ENCODE assay signal across 9 mouse cellular contexts in genomic region chr9:41586966-41587570, GRCm38 (mm10).
DNase-seq lines count a peak whose midpoint lies in the region; ATAC-seq and TF ChIP-seq lines count a peak whose summit lies in the region.
"Had no signal": no experiment of that assay in that cellular context is flagged by ENCODE, and none has a peak within 500 bp of the region (broad histone marks: within the 10 kb centered on the region; RNA-seq: fewer than 3 reads in every experiment).

No protein-coding gene starts in this region.

- peak overlapping the region; percentile 3; the same call in 1 of the 2 replicates for H3K4me2 ChIP-seq in intestine, embryonic 14.5 days (ENCODE audit: low read length)
- no peak overlapping the region for H3K4me2 ChIP-seq in intestine, postnatal 0 days (replicated peaks; ENCODE audit: low read depth)
- peak overlapping the region; percentile 45 for H3K4me2 ChIP-seq in embryonic facial prominence, embryonic 15.5 days (replicated peaks)
- H3K4me2 ChIP-seq in kidney, embryonic 16.5 days (replicated peaks; ENCODE audit: low read depth, low read length) = peak overlapping the region; percentile 36; the same call in 1 of the 2 replicates
- H3K4me2 ChIP-seq in neural tube, embryonic 13.5 days = peak overlapping the region; percentile 83

- H3K4me1 ChIP-seq in intestine, embryonic 14.5 days (replicated peaks; ENCODE audit: control insufficient read depth, insufficient read depth, low read length) = peaks cover 17% of the 10 kb centered on the region; the same call in 1 of the 2 replicates
- no peaks in the 10 kb centered on the region for H3K4me1 ChIP-seq in intestine, postnatal 0 days (replicated peaks; ENCODE audit: control insufficient read depth, insufficient read depth, low read length)
- H3K4me1 ChIP-seq in embryonic facial prominence, embryonic 15.5 days = peaks cover 47% of the 10 kb centered on the region
- H3K4me1 ChIP-seq in kidney, embryonic 16.5 days (ENCODE audit: insufficient read depth, low read length) = peaks cover 14% of the 10 kb centered on the region; the same call in 1 of the 2 replicates
- peaks cover 59% of the 10 kb centered on the region for H3K4me1 ChIP-seq in neural tube, embryonic 13.5 days (replicated peaks)

- H3K36me3 ChIP-seq in intestine, embryonic 14.5 days (ENCODE audit: control insufficient read depth, insufficient read depth, low read length) = peaks cover 48% of the 10 kb centered on the region
- no peaks in the 10 kb centered on the region for H3K36me3 ChIP-seq in intestine, postnatal 0 days (ENCODE audit: control insufficient read depth, insufficient read depth)
- peaks cover 30% of the 10 kb centered on the region for H3K36me3 ChIP-seq in embryonic facial prominence, embryonic 15.5 days
- peaks cover 13% of the 10 kb centered on the region; the same call in 1 of the 2 replicates for H3K36me3 ChIP-seq in kidney, embryonic 16.5 days (ENCODE audit: insufficient read depth, low read length)
- peaks cover 56% of the 10 kb centered on the region for H3K36me3 ChIP-seq in neural tube, embryonic 13.5 days

- no peak overlapping the region for H3K9ac ChIP-seq in intestine, embryonic 14.5 days (ENCODE audit: low read length)
- H3K9ac ChIP-seq in intestine, postnatal 0 days (ENCODE audit: low read depth, low read length) = no peak overlapping the region
- H3K9ac ChIP-seq in embryonic facial prominence, embryonic 15.5 days = no peak overlapping the region
- H3K9ac ChIP-seq in kidney, embryonic 16.5 days (replicated peaks; ENCODE audit: low read length) = no peak overlapping the region
- H3K9ac ChIP-seq in neural tube, embryonic 13.5 days = peak overlapping the region; percentile 96

- no peaks in the 10 kb centered on the region for H3K9me3 ChIP-seq in intestine, embryonic 14.5 days (ENCODE audit: control insufficient read depth, low read length)
- H3K9me3 ChIP-seq in intestine, postnatal 0 days (ENCODE audit: control insufficient read depth) = no peaks in the 10 kb centered on the region
- H3K9me3 ChIP-seq in embryonic facial prominence, embryonic 15.5 days (replicated peaks) = no peaks in the 10 kb centered on the region
- no peaks in the 10 kb centered on the region for H3K9me3 ChIP-seq in kidney, embryonic 16.5 days (ENCODE audit: low read length)
- no peaks in the 10 kb centered on the region for H3K9me3 ChIP-seq in neural tube, embryonic 13.5 days

- no peak for DNase-seq in intestine, embryonic 14.5 days (ENCODE audit: low spot score)
- no peak for DNase-seq in frontal cortex, postnatal 25 days (ENCODE audit: low spot score in 2 of 2)
- DNase-seq in B cell, adult 2 months = no peak
- DNase-seq in heart, adult 8-10 months (ENCODE audit: low spot score) = no peak

- ATAC-seq in intestine, embryonic 14.5 days (replicated peaks; ENCODE audit: low FRiP score, low TSS enrichment, low read depth) = no peak
- ATAC-seq in intestine, postnatal 0 days = no peak
- no peak for ATAC-seq in embryonic facial prominence, embryonic 15.5 days (ENCODE audit: insufficient number of reproducible peaks, low FRiP score, low TSS enrichment, low read depth)
- no peak for ATAC-seq in kidney, embryonic 16.5 days (ENCODE audit: low FRiP score, low TSS enrichment)
- ATAC-seq in neural tube, embryonic 13.5 days (ENCODE audit: low read depth) = no peak

- H3K27ac ChIP-seq in intestine, embryonic 14.5 days (ENCODE audit: low read depth) = no peak overlapping the region
- no peak overlapping the region for H3K27ac ChIP-seq in intestine, postnatal 0 days (ENCODE audit: low read depth, low read length)
- H3K27ac ChIP-seq in embryonic facial prominence, embryonic 15.5 days (replicated peaks) = peak overlapping the region; percentile 88
- no peak overlapping the region for H3K27ac ChIP-seq in kidney, embryonic 16.5 days (ENCODE audit: low read length)
- peak overlapping the region; percentile 98 for H3K27ac ChIP-seq in neural tube, embryonic 13.5 days (replicated peaks)

- no peak overlapping the region for H3K4me3 ChIP-seq in intestine, embryonic 14.5 days (ENCODE audit: low read depth, low read length)
- no peak overlapping the region for H3K4me3 ChIP-seq in intestine, postnatal 0 days (ENCODE audit: low read depth, low read length)
- peak overlapping the region; percentile 34 for H3K4me3 ChIP-seq in embryonic facial prominence, embryonic 15.5 days (replicated peaks)
- no peak overlapping the region for H3K4me3 ChIP-seq in kidney, embryonic 16.5 days (ENCODE audit: low read length)
- peak overlapping the region; percentile 47 for H3K4me3 ChIP-seq in neural tube, embryonic 13.5 days
- H3K4me3 ChIP-seq: erythroblast, embryonic 14.5 days had no signal

- no peaks in the 10 kb centered on the region for H3K27me3 ChIP-seq in intestine, embryonic 14.5 days (replicated peaks; ENCODE audit: control insufficient read depth, insufficient read depth, low read length)
- H3K27me3 ChIP-seq in intestine, postnatal 0 days (replicated peaks; ENCODE audit: control insufficient read depth, insufficient read depth, low read length) = 0 out of 2 replicates have a peak, but pooled peaks cover 4% of the 10 kb centered on the region
- H3K27me3 ChIP-seq in embryonic facial prominence, embryonic 15.5 days = no peaks in the 10 kb centered on the region
- no peaks in the 10 kb centered on the region for H3K27me3 ChIP-seq in kidney, embryonic 16.5 days (ENCODE audit: insufficient read depth, low read length)
- no peaks in the 10 kb centered on the region for H3K27me3 ChIP-seq in neural tube, embryonic 13.5 days

- WGBS in intestine, embryonic 14.5 days = 82% methylated on average over 4 of the region's 4 CpGs
- WGBS in intestine, postnatal 0 days = 78% methylated on average over 4 of the region's 4 CpGs
- WGBS in embryonic facial prominence, embryonic 15.5 days = 25% methylated on average over 4 of the region's 4 CpGs
- 85% methylated on average over 4 of the region's 4 CpGs for WGBS in kidney, embryonic 16.5 days
- 73% methylated on average over 4 of the region's 4 CpGs for WGBS in neural tube, embryonic 13.5 days

- no peak for TF ChIP-seq CTCF in intestine, postnatal 0 days (IDR thresholded peaks at IDR 0.05; ENCODE audit: low read depth)

Comparison
In these comparisons a context has a peak if more than half of its experiments do, and no peak if none do; other contexts are left out.
1. H3K27ac ChIP-seq: peak in embryonic facial prominence, embryonic 15.5 days (single experiment) and neural tube, embryonic 13.5 days (single experiment); none in intestine, embryonic 14.5 days (single experiment), intestine, postnatal 0 days (single experiment) and kidney, embryonic 16.5 days (single experiment).
2. H3K4me3 ChIP-seq: peak in embryonic facial prominence, embryonic 15.5 days (single experiment) and neural tube, embryonic 13.5 days (single experiment); none in intestine, embryonic 14.5 days (single experiment), intestine, postnatal 0 days (single experiment) and kidney, embryonic 16.5 days (single experiment).